ENCODE assay signal across 20 mouse cellular contexts in genomic region chr1:193715328-193715727, GRCm38 (mm10).
DNase-seq lines count a peak whose midpoint lies in the region; ATAC-seq lines count a peak whose summit lies in the region.
"Had no signal": no experiment of that assay in that cellular context is flagged by ENCODE, and none has a peak within 500 bp of the region (broad histone marks: within the 10 kb centered on the region; RNA-seq: fewer than 3 reads in every experiment).

No protein-coding gene starts in this region.

- no peaks in the 10 kb centered on the region for H3K9me3 ChIP-seq in forebrain, embryonic 15.5 days
- no peaks in the 10 kb centered on the region for H3K9me3 ChIP-seq in forebrain, embryonic 14.5 days (replicated peaks; ENCODE audit: control insufficient read depth, low read length)
- no peaks in the 10 kb centered on the region for H3K9me3 ChIP-seq in kidney, embryonic 15.5 days (replicated peaks)
- H3K9me3 ChIP-seq: embryonic facial prominence, embryonic 13.5 days; embryonic facial prominence, embryonic 15.5 days; forebrain, embryonic 10.5 days; forebrain, embryonic 12.5 days had no signal

- DNase-seq in forebrain, embryonic 14.5 days (ENCODE audit: low spot score), result no peak
- no peak for DNase-seq in kidney, adult 18-20 months
- DNase-seq: adrenal gland, postnatal 10 days; adrenal gland, postnatal 25 days; cerebellum, adult 11 months; cerebellum, adult 18-20 months; cerebellum, adult 8-10 months; cerebellum, adult 9-11 months; cerebellum, postnatal 14 days; cerebellum, postnatal 36 days; embryo, embryonic 11 days had no signal

- H3K4me2 ChIP-seq in forebrain, embryonic 15.5 days (replicated peaks), result no peak overlapping the region
- H3K4me2 ChIP-seq in forebrain, embryonic 14.5 days (ENCODE audit: low read length), result no peak overlapping the region
- H3K4me2 ChIP-seq in kidney, embryonic 15.5 days, result no peak overlapping the region
- H3K4me2 ChIP-seq: embryonic facial prominence, embryonic 13.5 days; embryonic facial prominence, embryonic 15.5 days; forebrain, embryonic 12.5 days had no signal

- H3K4me3 ChIP-seq in forebrain, embryonic 15.5 days, result no peak overlapping the region
- H3K4me3 ChIP-seq in forebrain, embryonic 14.5 days (ENCODE audit: low read depth, low read length), result no peak overlapping the region
- no peak overlapping the region for H3K4me3 ChIP-seq in kidney, embryonic 15.5 days (replicated peaks)
- H3K4me3 ChIP-seq: embryonic facial prominence, embryonic 13.5 days; embryonic facial prominence, embryonic 15.5 days; erythroblast, embryonic 14.5 days; forebrain, embryonic 10.5 days; forebrain, embryonic 12.5 days had no signal

- H3K9ac ChIP-seq in forebrain, embryonic 15.5 days (replicated peaks), result no peak overlapping the region
- no peak overlapping the region for H3K9ac ChIP-seq in forebrain, embryonic 14.5 days (ENCODE audit: low read length)
- H3K9ac ChIP-seq in kidney, embryonic 15.5 days, result no peak overlapping the region
- H3K9ac ChIP-seq: embryonic facial prominence, embryonic 13.5 days; embryonic facial prominence, embryonic 15.5 days; forebrain, embryonic 12.5 days had no signal

- 84% methylated on average over 4 of the region's 4 CpGs for WGBS in forebrain, embryonic 15.5 days
- 89% methylated on average over 4 of the region's 4 CpGs for WGBS in forebrain, embryonic 14.5 days
- 53% methylated on average over 4 of the region's 4 CpGs for WGBS in kidney, embryonic 15.5 days

- no peaks in the 10 kb centered on the region for H3K27me3 ChIP-seq in forebrain, embryonic 15.5 days
- H3K27me3 ChIP-seq in forebrain, embryonic 14.5 days (replicated peaks; ENCODE audit: control insufficient read depth, insufficient read depth, low read length), result no peaks in the 10 kb centered on the region
- no peaks in the 10 kb centered on the region for H3K27me3 ChIP-seq in kidney, embryonic 15.5 days
- H3K27me3 ChIP-seq: embryonic facial prominence, embryonic 13.5 days; embryonic facial prominence, embryonic 15.5 days had no signal

- peak overlapping the region; percentile 72 for H3K27ac ChIP-seq in forebrain, embryonic 15.5 days (replicated peaks)
- no peak overlapping the region for H3K27ac ChIP-seq in forebrain, embryonic 14.5 days (ENCODE audit: low read depth, low read length)
- H3K27ac ChIP-seq in kidney, embryonic 15.5 days, result no peak overlapping the region
- H3K27ac ChIP-seq: embryonic facial prominence, embryonic 13.5 days; embryonic facial prominence, embryonic 15.5 days; forebrain, embryonic 10.5 days; forebrain, embryonic 12.5 days had no signal

- ATAC-seq in forebrain, embryonic 15.5 days (replicated peaks), result no peak
- ATAC-seq in forebrain, embryonic 14.5 days, result no peak
- ATAC-seq in granulocyte monocyte progenitor cell, adult 5-6 weeks (replicated peaks; ENCODE audit: poor library complexity, severe bottlenecking), result peak; percentile 70
- ATAC-seq in kidney, embryonic 15.5 days (replicated peaks; ENCODE audit: low FRiP score), result no peak
- ATAC-seq: activated CD4-positive, CD25-positive, alpha-beta regulatory T cell, adult 4 months had no signal

- peaks cover 13% of the 10 kb centered on the region for H3K4me1 ChIP-seq in forebrain, embryonic 15.5 days
- H3K4me1 ChIP-seq in forebrain, embryonic 14.5 days (ENCODE audit: control insufficient read depth, insufficient read depth, low read length), result 0 out of 2 replicates have a peak, but pooled peaks cover 3% of the 10 kb centered on the region
- H3K4me1 ChIP-seq in kidney, embryonic 15.5 days, result no peaks in the 10 kb centered on the region
- H3K4me1 ChIP-seq: embryonic facial prominence, embryonic 13.5 days; embryonic facial prominence, embryonic 15.5 days had no signal

- no peaks in the 10 kb centered on the region for H3K36me3 ChIP-seq in forebrain, embryonic 15.5 days
- H3K36me3 ChIP-seq in forebrain, embryonic 14.5 days (ENCODE audit: control insufficient read depth, insufficient read depth, low read length), result no peaks in the 10 kb centered on the region
- no peaks in the 10 kb centered on the region for H3K36me3 ChIP-seq in kidney, embryonic 15.5 days
- H3K36me3 ChIP-seq: embryonic facial prominence, embryonic 13.5 days; embryonic facial prominence, embryonic 15.5 days; forebrain, embryonic 10.5 days; forebrain, embryonic 12.5 days had no signal
